Mouse (Mus musculus): ENCODE data around the gene Mroh3.
A peak's percentile ranks its signal among the peaks of the same experiment; 100 is the strongest.

Gene Mroh3

GRCm38 (mm10) chr1:136227870-136228269 is 15.2 kb upstream of the Mroh3 start:
- no peak for DNase-seq

GRCm38 (mm10) chr1:136226626-136227025 is 14.0 kb upstream of the Mroh3 start:
- DNase-seq = no peak

GRCm38 (mm10) chr1:136225846-136226245 is 13.2 kb upstream of the Mroh3 start:
- no peak for DNase-seq

- no peak for DNase-seq
Measured at GRCm38 (mm10) chr1:136223758-136224342, 11.2 kb upstream of the Mroh3 start.

- DNase-seq = no peak
Measured at GRCm38 (mm10) chr1:136222386-136222785, 9.8 kb upstream of the Mroh3 start.

- no peak for DNase-seq
Measured at GRCm38 (mm10) chr1:136220037-136220871, 7.6 kb upstream of the Mroh3 start.

- no peak for DNase-seq
Measured at GRCm38 (mm10) chr1:136214304-136214703, 1.7 kb upstream of the Mroh3 start.

GRCm38 (mm10) chr1:136190033-136190432 is 22.6 kb downstream of the Mroh3 start:
- no peak for DNase-seq

- DNase-seq = no peak
Measured at GRCm38 (mm10) chr1:136179511-136180001, 33.1 kb downstream of the Mroh3 start.

- no peak for DNase-seq
Measured at GRCm38 (mm10) chr1:136178741-136179140, 33.9 kb downstream of the Mroh3 start.

GRCm38 (mm10) chr1:136177085-136177484 is 35.5 kb downstream of the Mroh3 start:
- no peak for DNase-seq

GRCm38 (mm10) chr1:136175183-136175582 is 37.4 kb downstream of the Mroh3 start:
- DNase-seq = no peak

GRCm38 (mm10) chr1:136174101-136174606 is 38.5 kb downstream of the Mroh3 start:
- DNase-seq = no peak

GRCm38 (mm10) chr1:136172696-136173095 is 39.9 kb downstream of the Mroh3 start:
- DNase-seq = no peak

GRCm38 (mm10) chr1:136170109-136170508 is 42.5 kb downstream of the Mroh3 start:
- peak; percentile 80 for DNase-seq

GRCm38 (mm10) chr1:136167657-136168056 is 45.0 kb downstream of the Mroh3 start:
- DNase-seq = peak; percentile 71

- DNase-seq = no peak
Measured at GRCm38 (mm10) chr1:136165436-136165835, 47.2 kb downstream of the Mroh3 start.

- DNase-seq = no peak
Measured at GRCm38 (mm10) chr1:136161333-136161921, 51.2 kb downstream of the Mroh3 start.

GRCm38 (mm10) chr1:136160930-136161329 is 51.7 kb downstream of the Mroh3 start:
- no peak for DNase-seq

- no peak for DNase-seq
Measured at GRCm38 (mm10) chr1:136160297-136160696, 52.3 kb downstream of the Mroh3 start.

GRCm38 (mm10) chr1:136159830-136160229 is 52.8 kb downstream of the Mroh3 start:
- DNase-seq = no peak

- no peak for DNase-seq
Measured at GRCm38 (mm10) chr1:136156951-136157350, 55.7 kb downstream of the Mroh3 start.

GRCm38 (mm10) chr1:136156304-136156703 is 56.3 kb downstream of the Mroh3 start:
- no peak for DNase-seq

- DNase-seq = peak; percentile 63
Measured at GRCm38 (mm10) chr1:136151371-136151770, 61.3 kb downstream of the Mroh3 start.
